Mouse (Mus musculus) left cerebral cortex, adult 11 months (tissue): ENCODE results near the gene Ccdc148.

Experiments
- DNase-seq: peaks from one replicate; pipeline ENCODE4 v3.0.0; 2022; ENCODE audit warnings: low spot score

The Ccdc148 gene

GRCm38 (mm10) chr2:59160605-59160963 is at the start of gene Ccdc148, which contains the start of gene Pkp4:
Gene Ccdc148, minus strand, starts transcription at chr2:59160683.
Gene Pkp4, plus strand, starts transcription at chr2:59160850.
- DNase-seq: peak; percentile 92

DNA sequence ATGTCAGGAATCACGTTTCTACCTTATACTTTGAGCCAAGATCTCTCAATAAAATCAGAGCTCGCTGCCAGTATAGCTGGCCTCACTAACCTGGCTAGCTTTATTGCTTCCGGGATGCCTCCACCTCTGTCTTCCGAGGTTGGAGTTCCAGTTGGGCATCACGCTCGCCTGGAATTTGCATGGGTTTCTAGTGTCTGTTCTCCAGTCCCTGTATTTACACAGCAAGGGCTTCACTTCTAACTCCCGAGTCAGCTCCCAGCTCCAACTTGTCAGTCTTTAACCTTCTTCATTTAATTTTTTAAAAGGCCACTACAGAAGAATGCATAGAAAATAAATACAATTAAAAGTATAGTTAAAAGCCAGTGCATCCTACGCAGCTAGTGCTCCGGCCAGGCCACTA is 47.8 kb upstream of the Ccdc148 start:
- no peak for DNase-seq

DNA sequence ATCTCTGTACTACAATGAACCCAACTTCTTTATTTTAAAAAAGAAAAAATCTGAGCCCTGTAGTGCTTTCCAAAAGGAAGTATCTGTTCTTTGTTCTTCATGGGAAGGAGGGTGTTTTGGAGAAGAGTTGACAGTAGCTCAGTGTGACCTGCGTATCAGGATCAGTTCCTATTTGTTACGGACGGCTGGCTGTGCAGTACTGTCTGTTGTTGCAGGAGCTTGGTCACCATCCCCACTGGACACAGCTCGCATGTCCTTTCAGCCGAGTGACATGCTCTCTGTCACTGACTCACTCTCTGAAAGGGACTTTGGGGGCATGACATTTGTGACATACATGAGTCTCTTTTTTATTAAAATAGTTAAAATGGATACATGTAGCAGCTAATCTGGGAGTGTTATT is 47.2 kb upstream of the Ccdc148 start:
- no peak for DNase-seq

DNA sequence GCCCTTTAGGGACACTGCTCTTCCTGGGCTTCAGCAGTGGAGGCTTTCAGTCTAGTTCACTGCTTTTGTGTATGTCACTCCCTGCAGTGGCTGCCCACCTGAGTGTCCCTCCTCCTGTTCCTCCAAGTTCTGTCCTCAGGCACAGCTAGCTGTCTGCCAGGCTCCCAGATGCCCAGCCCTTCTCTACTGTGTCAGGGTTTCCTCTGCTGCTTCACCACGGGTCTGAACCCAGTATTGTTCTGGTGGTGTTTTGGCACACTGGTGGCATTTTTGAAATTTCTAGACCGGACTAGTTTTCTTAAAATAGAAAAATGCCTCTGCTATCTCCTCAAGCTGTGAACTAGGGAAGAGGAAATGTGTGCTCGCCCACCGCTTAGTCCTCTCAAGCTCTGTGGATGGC is 46.8 kb upstream of the Ccdc148 start:
- DNase-seq: no peak

GRCm38 (mm10) chr2:59206190-59206589 is 45.7 kb upstream of the Ccdc148 start:
- no peak for DNase-seq

GRCm38 (mm10) chr2:59205092-59205491 is 44.6 kb upstream of the Ccdc148 start:
- no peak for DNase-seq

DNA sequence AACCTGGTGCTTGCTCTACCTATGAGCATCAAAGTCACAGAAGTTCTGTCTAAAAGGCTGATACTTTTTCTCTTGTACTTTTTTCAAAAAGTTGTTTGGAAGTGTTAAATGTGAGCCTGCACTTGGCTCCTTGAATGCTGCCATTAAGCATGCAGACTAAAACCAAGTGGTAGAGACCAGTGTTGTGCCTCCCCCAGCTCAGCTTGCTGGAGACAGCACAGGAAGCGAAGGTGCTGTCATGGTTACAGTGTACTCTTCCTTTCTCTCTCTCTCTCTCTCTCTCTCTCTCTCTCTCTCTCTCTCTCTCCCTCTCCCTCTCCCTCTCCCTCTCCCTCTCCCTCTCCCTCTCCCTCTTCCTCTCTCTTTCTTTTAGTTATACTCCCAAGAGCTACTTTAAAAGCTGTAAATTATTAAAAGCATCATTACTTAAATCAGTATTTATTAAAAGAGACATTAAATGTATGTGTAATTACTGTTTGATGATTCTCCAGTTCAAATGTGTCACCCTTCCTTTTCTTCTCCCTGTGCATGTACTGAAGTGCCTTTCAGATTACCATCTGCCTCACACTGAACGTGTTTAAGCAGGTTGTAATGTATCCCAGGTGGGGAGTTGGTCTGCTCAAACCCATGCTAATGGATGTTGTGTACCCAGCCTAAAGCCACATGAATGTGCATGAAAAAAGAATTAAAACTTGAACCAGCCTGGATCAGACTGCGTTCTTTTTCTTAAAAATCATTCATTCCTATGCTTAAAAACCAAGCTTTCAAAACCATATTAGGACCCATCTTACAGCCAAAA is 43.3 kb upstream of the Ccdc148 start:
- no peak for DNase-seq

- no peak for DNase-seq
Observed at GRCm38 (mm10) chr2:59202930-59203329, 42.4 kb upstream of the Ccdc148 start.

DNA sequence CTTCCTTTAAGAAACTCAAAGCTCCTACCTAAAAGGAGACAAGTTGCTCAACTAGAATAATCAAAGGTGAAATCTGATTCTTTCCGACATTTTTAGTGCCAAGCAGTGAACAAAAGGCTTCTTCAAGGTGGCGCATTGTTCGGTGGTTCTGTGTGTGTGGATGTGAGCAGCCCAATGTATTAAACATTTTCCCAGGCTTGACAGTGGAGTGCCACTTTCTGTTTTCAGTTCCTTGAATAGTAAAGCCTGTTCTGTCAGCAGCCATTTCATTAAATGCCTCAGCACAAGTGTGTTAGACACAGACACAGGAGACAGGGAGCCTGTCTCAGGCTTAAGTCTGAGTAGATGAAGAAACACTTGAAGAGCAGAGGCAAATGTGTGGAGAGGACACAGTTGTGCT is 40.0 kb upstream of the Ccdc148 start:
- DNase-seq: no peak

DNA sequence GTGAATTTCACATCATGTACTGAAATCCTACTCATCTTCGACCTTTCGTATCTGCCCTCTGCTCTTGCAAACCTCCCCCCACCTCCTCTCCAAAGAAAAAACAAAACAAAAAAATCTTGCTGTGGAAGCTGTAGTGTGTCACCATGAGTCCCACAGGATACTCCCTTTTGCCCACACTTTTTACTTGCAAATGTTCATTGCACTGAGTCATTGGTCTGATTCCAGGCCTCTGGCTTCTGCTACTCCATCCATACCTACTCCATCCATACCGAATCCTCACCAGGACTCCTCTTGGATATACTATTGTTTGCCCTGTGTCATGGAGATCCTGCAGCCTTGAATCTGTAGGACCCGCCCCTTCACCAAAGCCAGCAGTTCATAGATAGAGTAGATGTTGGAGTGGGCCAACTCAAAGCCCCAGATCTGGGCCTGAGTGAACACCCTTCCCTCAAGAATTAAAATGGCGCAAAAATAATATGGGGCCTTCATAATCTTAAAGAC is 39.0 kb upstream of the Ccdc148 start:
- DNase-seq: no peak

- no peak for DNase-seq
Observed at GRCm38 (mm10) chr2:59197156-59197555, 36.7 kb upstream of the Ccdc148 start.

GRCm38 (mm10) chr2:59193117-59193516 is 32.6 kb upstream of the Ccdc148 start:
- no peak for DNase-seq

DNA sequence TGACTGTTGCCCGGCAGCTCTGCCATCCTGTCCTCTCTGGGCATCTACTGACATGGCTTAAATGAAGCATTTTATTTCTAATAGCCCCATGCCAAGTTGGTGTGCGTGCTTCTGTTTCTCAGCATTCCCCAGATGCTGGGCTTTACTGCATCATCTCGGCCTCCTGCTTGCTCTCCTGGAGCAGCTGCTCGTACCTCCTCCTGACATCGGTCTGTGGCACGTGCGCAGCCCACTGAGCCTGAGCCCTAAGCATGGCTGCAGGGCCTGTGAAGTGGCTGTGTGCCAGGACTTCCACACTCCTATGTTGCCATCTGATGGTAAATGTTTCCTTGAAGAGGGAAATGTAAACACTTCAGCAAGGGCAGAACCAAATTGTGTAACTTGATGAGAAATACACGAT is 31.0 kb upstream of the Ccdc148 start:
- DNase-seq: no peak

DNA sequence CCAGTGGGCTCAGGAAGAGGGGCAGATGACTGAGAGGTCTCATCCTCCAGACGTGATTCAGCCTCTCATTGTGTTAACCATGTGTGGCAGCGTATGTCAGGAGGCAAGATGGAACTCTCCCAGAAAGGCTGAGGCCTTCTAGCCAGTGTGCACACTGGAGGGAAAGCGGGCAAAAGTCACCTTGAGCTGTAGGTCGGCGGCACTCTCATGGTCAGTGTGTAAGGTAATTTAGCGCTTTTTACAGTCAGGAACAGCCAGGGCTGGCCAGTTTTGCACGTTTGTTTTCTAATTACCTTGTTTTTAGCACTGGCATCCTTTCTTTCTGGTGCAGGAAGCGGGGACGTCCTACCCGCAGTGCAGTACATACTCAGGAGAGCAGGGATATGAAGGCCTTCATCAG is 29.7 kb upstream of the Ccdc148 start:
- DNase-seq: no peak

DNA sequence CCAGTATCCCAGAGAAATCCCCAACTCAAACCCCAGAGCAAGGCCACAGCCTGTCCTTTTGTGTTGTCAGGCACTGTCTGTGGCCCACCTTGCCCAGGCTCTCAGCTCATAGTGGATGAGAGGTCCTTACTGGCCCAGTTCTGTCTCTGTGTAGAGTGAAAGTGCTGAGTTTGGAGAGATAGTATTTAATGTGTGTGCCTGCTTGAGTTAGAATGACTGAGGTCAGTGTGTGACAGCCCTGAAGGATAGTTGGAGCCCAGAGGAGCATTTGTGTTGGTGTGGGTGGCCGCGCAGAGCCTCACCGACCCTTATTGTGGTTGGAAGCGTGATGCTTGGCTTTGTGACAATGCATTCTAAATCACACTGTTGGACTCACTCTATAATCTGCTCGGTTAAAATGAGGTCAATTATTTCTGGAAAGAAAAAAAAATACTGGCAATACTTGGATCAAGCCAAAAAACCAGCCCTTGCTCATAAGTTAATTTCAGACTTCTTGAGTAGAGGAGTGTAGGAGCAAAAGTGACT is 29.2 kb upstream of the Ccdc148 start:
- no peak for DNase-seq

DNA sequence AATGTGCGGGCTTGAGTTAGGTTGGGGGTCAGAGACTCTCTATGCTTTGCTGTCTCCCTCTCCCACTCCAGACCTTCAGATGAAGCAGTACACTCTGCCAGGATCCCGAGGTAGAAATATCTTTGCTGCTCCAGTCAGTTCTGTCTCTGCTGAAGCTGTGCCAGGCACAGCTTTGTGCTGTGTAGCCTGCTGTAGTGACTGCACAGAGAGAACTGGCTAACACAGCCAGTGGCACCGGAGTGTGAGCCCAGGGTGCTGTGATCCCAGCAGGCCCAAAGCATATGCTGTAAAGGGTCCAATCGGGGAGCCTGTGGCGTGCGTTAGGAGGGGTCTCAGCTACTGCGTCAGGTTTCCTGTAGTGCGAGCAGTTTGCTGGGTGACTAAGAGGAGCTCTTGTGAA is 27.8 kb upstream of the Ccdc148 start:
- DNase-seq: no peak

DNA sequence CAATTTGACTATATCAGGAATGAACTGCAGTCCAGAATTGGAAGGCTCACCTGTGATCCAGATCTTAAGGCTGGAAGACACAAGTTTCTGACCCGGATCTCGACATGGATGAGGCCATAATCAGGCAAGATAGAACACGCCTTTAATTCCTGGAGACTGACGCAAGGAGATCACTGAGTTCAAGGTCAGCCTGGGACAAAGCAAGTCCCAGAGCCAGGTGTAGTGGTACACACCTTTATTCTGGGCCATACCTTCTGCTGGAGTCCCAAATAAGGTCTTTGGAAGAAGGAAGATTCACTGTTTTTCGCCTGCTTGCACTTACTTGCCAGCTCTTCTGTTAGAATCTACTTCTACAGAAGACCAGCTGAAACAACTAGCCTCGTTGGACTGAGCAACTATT is 26.5 kb upstream of the Ccdc148 start:
- no peak for DNase-seq

- no peak for DNase-seq
Observed at GRCm38 (mm10) chr2:59186122-59186521, 25.6 kb upstream of the Ccdc148 start.

GRCm38 (mm10) chr2:59184107-59185064 is 23.9 kb upstream of the Ccdc148 start:
- no peak for DNase-seq

DNA sequence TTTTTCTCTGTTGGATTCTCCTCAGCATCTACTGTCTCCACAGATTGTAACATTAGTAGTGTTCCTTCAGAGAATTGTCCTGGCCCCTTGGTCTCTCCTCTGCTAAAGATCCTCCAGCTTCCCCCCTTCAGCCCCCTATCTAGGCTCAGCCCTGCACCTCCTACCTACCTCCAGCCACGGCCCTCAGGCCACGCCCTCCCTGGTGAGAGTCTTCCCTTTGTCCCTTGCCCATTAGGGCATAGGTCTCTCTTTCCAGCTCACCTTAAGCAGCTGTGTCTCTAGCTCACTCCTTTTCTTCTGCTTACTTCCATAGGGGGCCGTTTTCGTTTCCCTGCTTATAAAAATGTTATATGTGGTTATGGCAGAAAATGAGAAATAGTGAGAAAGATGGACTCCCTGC is 23.1 kb upstream of the Ccdc148 start:
- DNase-seq: no peak

DNA sequence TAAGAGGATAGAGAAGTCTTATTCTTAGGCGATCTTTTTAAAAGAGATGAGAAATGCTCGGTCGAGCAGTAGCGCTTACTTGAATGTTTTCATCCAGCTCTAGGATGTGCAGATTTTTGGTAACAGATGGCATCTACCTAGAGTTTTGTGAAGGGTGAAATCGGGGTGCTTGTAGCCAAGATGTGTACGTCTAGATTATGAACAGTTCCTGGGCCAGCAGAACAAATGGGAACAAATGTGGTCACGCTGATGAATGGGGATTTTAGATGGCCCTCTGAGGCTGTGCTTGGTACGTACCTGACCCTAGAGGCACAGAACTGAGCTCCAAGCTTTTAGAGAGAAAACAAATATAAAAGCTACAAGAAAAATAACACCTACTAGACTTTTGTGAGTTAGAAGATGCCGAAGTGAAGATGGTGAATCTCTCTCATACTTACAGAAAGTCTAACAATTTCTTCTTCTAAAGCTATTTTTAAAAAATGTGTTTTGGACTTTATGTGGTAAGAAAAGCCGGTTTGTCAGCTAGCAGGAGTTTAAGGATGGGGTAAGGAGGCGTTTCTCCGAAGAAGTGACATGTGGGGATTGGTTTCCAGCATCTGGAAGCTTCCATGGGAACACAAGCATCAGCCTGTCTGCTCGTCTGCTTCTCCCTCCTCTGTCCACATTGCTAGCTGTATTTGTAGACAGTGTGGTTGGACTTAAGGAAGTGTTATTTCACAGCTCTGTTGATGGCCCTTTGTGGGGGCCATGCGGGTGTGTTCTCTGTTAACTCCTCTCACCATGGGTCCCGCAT is 21.0 kb upstream of the Ccdc148 start:
- no peak for DNase-seq

GRCm38 (mm10) chr2:59179487-59179886 is 19.0 kb upstream of the Ccdc148 start:
- DNase-seq: no peak
